Mouse (Mus musculus): ENCODE data around the gene Sos1. TPM values are rescaled to one million over a fixed set of nuclear protein-coding genes. Genes with fewer than 3 reads are reported as not detected.

The Sos1 gene
- polyA plus RNA-seq, 1 experiment from 2014 or later: 14.1 TPM

GRCm38 (mm10) chr17:80426171-80426570 lies 54.1 kb downstream of the Sos1 start:
- Histone ChIP-seq H3K9ac (replicated peaks; ENCODE audit: low read length) (no peak overlapping the region), H3K4me2 (ENCODE audit: low read length) (no peak overlapping the region), H3K9me3 (ENCODE audit: control insufficient read depth, low read length) (no peaks in the 10 kb centered on the region), H3K27me3 (ENCODE audit: control insufficient read depth, insufficient read depth, low read length) (no peaks in the 10 kb centered on the region), H3K4me3 (replicated peaks; ENCODE audit: low read depth, low read length) (no peak overlapping the region), H3K36me3 (ENCODE audit: control insufficient read depth, insufficient read depth, low read length) (peaks cover 22% of the 10 kb centered on the region), H3K27ac (replicated peaks; ENCODE audit: low read depth, low read length) (no peak overlapping the region), H3K4me1 (ENCODE audit: control insufficient read depth, insufficient read depth, low read length) (no peaks in the 10 kb centered on the region)
- DNase-seq (no peak), ATAC-seq (ENCODE audit: low FRiP score, low TSS enrichment) (no peak)
- 89% methylated on average over 7 of the region's 7 CpGs for WGBS

GRCm38 (mm10) chr17:80420998-80421397 lies 59.3 kb downstream of the Sos1 start:
- ATAC-seq (ENCODE audit: low FRiP score, low TSS enrichment) (no peak), DNase-seq (no peak)
- H3K9ac ChIP-seq (replicated peaks; ENCODE audit: low read length): no peak overlapping the region
- H3K27me3 ChIP-seq (ENCODE audit: control insufficient read depth, insufficient read depth, low read length): no peaks in the 10 kb centered on the region
- H3K4me2 ChIP-seq (ENCODE audit: low read length): no peak overlapping the region
- no peak overlapping the region for H3K4me3 ChIP-seq (replicated peaks; ENCODE audit: low read depth, low read length)
- no peaks in the 10 kb centered on the region for H3K4me1 ChIP-seq (ENCODE audit: control insufficient read depth, insufficient read depth, low read length)
- no peaks in the 10 kb centered on the region for H3K9me3 ChIP-seq (ENCODE audit: control insufficient read depth, low read length)
- no peak overlapping the region for H3K27ac ChIP-seq (replicated peaks; ENCODE audit: low read depth, low read length)
- WGBS: 100% methylated on average over 1 of the region's 1 CpGs
- peaks cover 54% of the 10 kb centered on the region for H3K36me3 ChIP-seq (ENCODE audit: control insufficient read depth, insufficient read depth, low read length)

GRCm38 (mm10) chr17:80418572-80419210 lies 61.6 kb downstream of the Sos1 start:
- 88% methylated on average over 10 of the region's 10 CpGs for WGBS
- DNase-seq (no peak), ATAC-seq (ENCODE audit: low FRiP score, low TSS enrichment) (no peak)
- Histone ChIP-seq H3K27ac (replicated peaks; ENCODE audit: low read depth, low read length) (no peak overlapping the region), H3K9me3 (ENCODE audit: control insufficient read depth, low read length) (no peaks in the 10 kb centered on the region), H3K36me3 (ENCODE audit: control insufficient read depth, insufficient read depth, low read length) (peaks cover 71% of the 10 kb centered on the region), H3K4me2 (ENCODE audit: low read length) (no peak overlapping the region), H3K27me3 (ENCODE audit: control insufficient read depth, insufficient read depth, low read length) (no peaks in the 10 kb centered on the region), H3K4me1 (ENCODE audit: control insufficient read depth, insufficient read depth, low read length) (no peaks in the 10 kb centered on the region), H3K9ac (replicated peaks; ENCODE audit: low read length) (no peak overlapping the region), H3K4me3 (replicated peaks; ENCODE audit: low read depth, low read length) (no peak overlapping the region)

- H3K4me2 ChIP-seq (ENCODE audit: low read length): no peak overlapping the region
- no peaks in the 10 kb centered on the region for H3K9me3 ChIP-seq (ENCODE audit: control insufficient read depth, low read length)
- no peak overlapping the region for H3K4me3 ChIP-seq (replicated peaks; ENCODE audit: low read depth, low read length)
- 70% methylated on average over 1 of the region's 1 CpGs for WGBS
- no peaks in the 10 kb centered on the region for H3K27me3 ChIP-seq (ENCODE audit: control insufficient read depth, insufficient read depth, low read length)
- ATAC-seq (ENCODE audit: low FRiP score, low TSS enrichment) (no peak; the same call in 1 of the 2 replicates), DNase-seq (peak; percentile 22)
- no peak overlapping the region for H3K9ac ChIP-seq (replicated peaks; ENCODE audit: low read length)
- no peaks in the 10 kb centered on the region for H3K4me1 ChIP-seq (ENCODE audit: control insufficient read depth, insufficient read depth, low read length)
- peaks cover 87% of the 10 kb centered on the region for H3K36me3 ChIP-seq (ENCODE audit: control insufficient read depth, insufficient read depth, low read length)
- no peak overlapping the region for H3K27ac ChIP-seq (replicated peaks; ENCODE audit: low read depth, low read length)
These were observed 69.1 kb downstream of the Sos1 start for GRCm38 (mm10) chr17:80411182-80411581.

- Histone ChIP-seq H3K4me1 (ENCODE audit: control insufficient read depth, insufficient read depth, low read length) (no peaks in the 10 kb centered on the region), H3K4me3 (replicated peaks; ENCODE audit: low read depth, low read length) (no peak overlapping the region), H3K27me3 (ENCODE audit: control insufficient read depth, insufficient read depth, low read length) (no peaks in the 10 kb centered on the region), H3K36me3 (ENCODE audit: control insufficient read depth, insufficient read depth, low read length) (peaks cover 52% of the 10 kb centered on the region), H3K9me3 (ENCODE audit: control insufficient read depth, low read length) (no peaks in the 10 kb centered on the region), H3K4me2 (ENCODE audit: low read length) (no peak overlapping the region), H3K9ac (replicated peaks; ENCODE audit: low read length) (no peak overlapping the region), H3K27ac (replicated peaks; ENCODE audit: low read depth, low read length) (no peak overlapping the region)
- ATAC-seq (ENCODE audit: low FRiP score, low TSS enrichment) (no peak), DNase-seq (no peak)
- 93% methylated on average over 7 of the region's 7 CpGs for WGBS
These were observed 82.0 kb downstream of the Sos1 start for GRCm38 (mm10) chr17:80398243-80398642.

GRCm38 (mm10) chr17:80391423-80392403 lies 88.5 kb downstream of the Sos1 start:
- WGBS: 14% methylated on average over 17 of the region's 17 CpGs
- peak; percentile 89 for ATAC-seq (ENCODE audit: low FRiP score, low TSS enrichment)

GRCm38 (mm10) chr17:80390024-80390423 lies 90.2 kb downstream of the Sos1 start:
- Histone ChIP-seq H3K27me3 (ENCODE audit: control insufficient read depth, insufficient read depth, low read length) (no peaks in the 10 kb centered on the region), H3K4me1 (ENCODE audit: control insufficient read depth, insufficient read depth, low read length) (no peaks in the 10 kb centered on the region), H3K36me3 (ENCODE audit: control insufficient read depth, insufficient read depth, low read length) (no peaks in the 10 kb centered on the region), H3K4me2 (ENCODE audit: low read length) (no peak overlapping the region), H3K4me3 (replicated peaks; ENCODE audit: low read depth, low read length) (no peak overlapping the region), H3K27ac (replicated peaks; ENCODE audit: low read depth, low read length) (no peak overlapping the region), H3K9me3 (ENCODE audit: control insufficient read depth, low read length) (no peaks in the 10 kb centered on the region), H3K9ac (replicated peaks; ENCODE audit: low read length) (no peak overlapping the region)
- ATAC-seq (ENCODE audit: low FRiP score, low TSS enrichment): no peak
- 70% methylated on average over 10 of the region's 10 CpGs for WGBS
- no peak for DNase-seq

More at GRCm38 (mm10) chr17:80391423-80392403, 88.5 kb downstream of the Sos1 start:
- H3K9ac ChIP-seq (replicated peaks; ENCODE audit: low read length): peak overlapping the region; percentile 30; the same call in 1 of the 2 replicates
- H3K27me3 ChIP-seq (ENCODE audit: control insufficient read depth, insufficient read depth, low read length): no peaks in the 10 kb centered on the region
- peak overlapping the region; percentile 64 for H3K4me2 ChIP-seq (ENCODE audit: low read length)
- peak; percentile 79 for DNase-seq
- H3K9me3 ChIP-seq (ENCODE audit: control insufficient read depth, low read length): no peaks in the 10 kb centered on the region
- peak overlapping the region; percentile 42 for H3K4me3 ChIP-seq (replicated peaks; ENCODE audit: low read depth, low read length)
- H3K36me3 ChIP-seq (ENCODE audit: control insufficient read depth, insufficient read depth, low read length): 0 out of 2 replicates have a peak, but pooled peaks cover 4% of the 10 kb centered on the region
- H3K27ac ChIP-seq (replicated peaks; ENCODE audit: low read depth, low read length): no peak overlapping the region
- no peaks in the 10 kb centered on the region for H3K4me1 ChIP-seq (ENCODE audit: control insufficient read depth, insufficient read depth, low read length)

- no peak for DNase-seq
These were observed 94.6 kb downstream of the Sos1 start for GRCm38 (mm10) chr17:80385671-80386070.

More at GRCm38 (mm10) chr17:80385671-80386070, 94.6 kb downstream of the Sos1 start:
- Histone ChIP-seq H3K27me3 (ENCODE audit: control insufficient read depth, insufficient read depth, low read length) (no peaks in the 10 kb centered on the region), H3K4me3 (replicated peaks; ENCODE audit: low read depth, low read length) (no peak overlapping the region), H3K27ac (replicated peaks; ENCODE audit: low read depth, low read length) (no peak overlapping the region), H3K9me3 (ENCODE audit: control insufficient read depth, low read length) (no peaks in the 10 kb centered on the region), H3K36me3 (ENCODE audit: control insufficient read depth, insufficient read depth, low read length) (no peaks in the 10 kb centered on the region), H3K4me2 (ENCODE audit: low read length) (no peak overlapping the region), H3K4me1 (ENCODE audit: control insufficient read depth, insufficient read depth, low read length) (no peaks in the 10 kb centered on the region), H3K9ac (replicated peaks; ENCODE audit: low read length) (no peak overlapping the region)
- WGBS: 73% methylated on average over 1 of the region's 1 CpGs
- no peak for ATAC-seq (ENCODE audit: low FRiP score, low TSS enrichment)
